Mouse (Mus musculus) kidney, postnatal 0 days (tissue): ENCODE data around the gene Stpg2. TPM values are rescaled to one million over a fixed set of nuclear protein-coding genes. Genes with fewer than 3 reads are reported as not detected.
A peak's percentile ranks its signal among the peaks of the same experiment; 100 is the strongest.

ENCODE experiments used
- ATAC-seq: fragments of 200-750 bp; cut with Nextera tagmentation; replicated peaks from 2 replicates; pipeline ENCODE4 v1.8.0; 2017; ENCODE audit warnings: low read depth, moderate number of reproducible peaks, moderate TSS enrichment, moderate library complexity; ENCODE audit not compliant: low FRiP score
- DNase-seq: peaks from one replicate; pipeline ENCODE4 v3.0.0-alpha.2; 2016; ENCODE audit warnings: low spot score
- H3K27ac ChIP-seq: fragments of 300-500 bp; sonication (generic); 2 replicates; pipeline ENCODE4 v1.5.1; 2014; ENCODE audit warnings: mild to moderate bottlenecking
- H3K27me3 ChIP-seq: fragments of 300-500 bp; sonication (generic); 2 replicates; pipeline ENCODE4 v1.6.1; 2014; ENCODE audit warnings: low read length, mixed read lengths; ENCODE audit not compliant: insufficient read depth
- H3K36me3 ChIP-seq: fragments of 300-500 bp; sonication (generic); 2 replicates; pipeline ENCODE4 v1.6.1; 2014; ENCODE audit warnings: low read length, mixed read lengths; ENCODE audit not compliant: insufficient read depth
- H3K4me1 ChIP-seq: fragments of 300-500 bp; sonication (generic); replicated peaks from 2 replicates; pipeline ENCODE4 v1.6.1; 2014; ENCODE audit warnings: antibody characterized with exemption, low read length, mixed read lengths; ENCODE audit not compliant: insufficient read depth
- H3K4me2 ChIP-seq: fragments of 300-500 bp; sonication (generic); 2 replicates; pipeline ENCODE4 v1.6.1; 2014; ENCODE audit warnings: mild to moderate bottlenecking, low read length, moderate library complexity, mixed read lengths
- H3K4me3 ChIP-seq: fragments of 300-500 bp; sonication (generic); replicated peaks from 2 replicates; pipeline ENCODE4 v1.5.1; 2014; ENCODE audit warnings: low read depth, low read length
- H3K9ac ChIP-seq: fragments of 300-500 bp; sonication (generic); 2 replicates; pipeline ENCODE4 v1.6.1; 2014; ENCODE audit warnings: low read depth, low read length
- H3K9me3 ChIP-seq: fragments of 300-500 bp; sonication (generic); replicated peaks from 2 replicates; pipeline ENCODE4 v1.6.1; 2016; ENCODE audit warnings: low read length, inconsistent platforms, mixed read lengths
- CTCF ChIP-seq: IDR thresholded peaks from 2 replicates; pipeline ENCODE4 v1.5.1; 2016; ENCODE audit warnings: antibody characterized with exemption, low read depth, mild to moderate bottlenecking, moderate library complexity
- WGBS: fragments of 180-500 bp; shearing (Covaris S2); extraction: QIAGEN DNeasy Blood & Tissue Kit; methylation state at CpG from one replicate; pipeline ENCODE4 v1.1.7; 2014; 5-methylcytosine and 5-hydroxymethylcytosine counted together
- polyA plus RNA-seq: library from polyadenylated mRNA; unstranded; fragments of >200 nt; fragmentation: Nextera tagmentation; extraction: Ambion mirVana; gene quantifications from 2 replicates; pipeline ENCODE4 v1.2.1, GENCODE M21; 2015

Stpg2 gene
- polyA plus RNA-seq, 1 experiment from 2014 or later: not detected

- Histone ChIP-seq H3K27ac (no peak overlapping the region), H3K27me3 (no peaks in the 10 kb centered on the region), H3K9ac (no peak overlapping the region), H3K36me3 (no peaks in the 10 kb centered on the region), H3K4me1 (no peaks in the 10 kb centered on the region), H3K9me3 (no peaks in the 10 kb centered on the region), H3K4me3 (no peak overlapping the region), H3K4me2 (no peak overlapping the region)
- no peak for TF ChIP-seq CTCF
- 71% methylated on average over 1 of the region's 1 CpGs for WGBS
- no peak for ATAC-seq
- no peak for DNase-seq
Observed at GRCm38 (mm10) chr3:139191541-139191940, 14.0 kb upstream of the Stpg2 start.

DNA sequence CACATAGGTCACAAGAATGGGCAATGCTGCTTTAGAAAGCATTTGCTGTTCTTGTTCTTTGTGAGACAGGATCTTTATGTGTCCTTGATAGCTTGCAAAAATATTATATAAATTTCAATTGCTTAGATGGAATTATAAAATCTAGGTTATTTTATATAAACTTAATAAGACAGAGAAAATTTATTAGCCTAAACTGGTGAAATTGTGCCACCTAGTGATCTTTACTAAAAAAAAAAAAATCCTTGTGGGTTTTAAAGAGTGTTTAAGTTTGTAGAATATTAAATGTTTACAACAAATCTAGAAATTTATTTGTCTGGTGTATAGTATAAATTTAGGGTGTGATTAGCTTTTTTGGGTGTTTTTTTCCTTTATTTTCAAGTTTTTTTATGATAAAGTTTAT is 11.6 kb upstream of the Stpg2 start:
- no peaks in the 10 kb centered on the region for H3K27me3 ChIP-seq
- H3K4me3 ChIP-seq: no peak overlapping the region
- H3K36me3 ChIP-seq: no peaks in the 10 kb centered on the region
- H3K4me2 ChIP-seq: no peak overlapping the region
- DNase-seq (no peak), ATAC-seq (no peak)
- peak; percentile 24 for TF ChIP-seq CTCF
- H3K9ac ChIP-seq: no peak overlapping the region
- H3K27ac ChIP-seq: no peak overlapping the region
- H3K9me3 ChIP-seq: no peaks in the 10 kb centered on the region
- H3K4me1 ChIP-seq: no peaks in the 10 kb centered on the region

DNA sequence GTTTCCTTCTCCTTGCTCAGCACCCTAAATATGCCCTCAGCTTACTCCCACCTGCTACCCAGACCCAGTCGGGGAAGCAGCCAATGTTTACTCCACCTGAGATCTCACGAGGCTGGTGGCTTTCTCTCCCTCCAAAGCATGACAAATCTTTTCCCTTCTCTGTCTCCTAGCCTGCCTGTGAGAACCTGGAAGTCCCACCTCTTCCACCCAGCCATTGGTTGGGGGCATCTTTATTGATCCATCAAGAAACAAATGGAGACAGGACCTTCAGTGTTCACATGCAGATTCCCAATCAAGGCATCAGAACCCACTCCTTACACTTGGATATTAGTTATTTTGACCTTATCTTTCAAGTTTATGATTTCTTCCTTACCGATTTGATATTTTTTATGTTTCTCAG is 7.1 kb upstream of the Stpg2 start:
- peaks cover 6% of the 10 kb centered on the region; the same call in 1 of the 2 replicates for H3K27me3 ChIP-seq
- no peaks in the 10 kb centered on the region for H3K9me3 ChIP-seq
- H3K4me2 ChIP-seq: no peak overlapping the region
- ATAC-seq (no peak), DNase-seq (no peak)
- no peak for TF ChIP-seq CTCF
- WGBS: 57% methylated on average over 3 of the region's 3 CpGs
- no peak overlapping the region for H3K27ac ChIP-seq
- no peak overlapping the region for H3K4me3 ChIP-seq
- H3K36me3 ChIP-seq: no peaks in the 10 kb centered on the region
- no peaks in the 10 kb centered on the region for H3K4me1 ChIP-seq
- no peak overlapping the region for H3K9ac ChIP-seq

GRCm38 (mm10) chr3:139200324-139200723 is 5.2 kb upstream of the Stpg2 start:
- WGBS: 71% methylated on average over 3 of the region's 3 CpGs
- Histone ChIP-seq H3K9ac (no peak overlapping the region), H3K9me3 (no peaks in the 10 kb centered on the region), H3K4me1 (0 out of 2 replicates have a peak, but pooled peaks cover 3% of the 10 kb centered on the region), H3K4me3 (no peak overlapping the region), H3K36me3 (no peaks in the 10 kb centered on the region), H3K27ac (no peak overlapping the region), H3K4me2 (no peak overlapping the region), H3K27me3 (peaks cover 9% of the 10 kb centered on the region; the same call in 1 of the 2 replicates)
- DNase-seq: no peak
- TF ChIP-seq CTCF: no peak
- no peak for ATAC-seq

DNA sequence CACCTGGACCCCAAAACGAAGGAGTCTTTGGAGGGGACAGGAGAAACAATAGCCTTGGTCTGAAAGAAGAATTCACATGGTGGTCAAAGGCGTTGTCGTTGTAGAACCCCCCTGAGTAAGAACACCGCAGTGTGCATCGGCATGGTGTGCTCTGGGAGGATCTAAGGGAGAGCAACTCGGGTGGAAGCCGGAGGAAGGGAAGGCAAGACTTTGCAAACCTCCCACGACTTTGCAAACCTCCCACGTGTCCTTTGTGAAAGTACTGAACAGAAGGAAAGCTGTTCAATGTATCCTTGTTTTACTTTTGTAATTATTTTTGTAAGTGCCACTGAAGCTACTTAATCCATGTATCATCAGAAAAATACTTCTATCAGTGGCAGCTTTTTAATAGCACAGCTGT is 11.5 kb downstream of the Stpg2 start:
- DNase-seq (no peak), ATAC-seq (no peak)
- Histone ChIP-seq H3K4me2 (no peak overlapping the region), H3K4me1 (no peaks in the 10 kb centered on the region), H3K9me3 (no peaks in the 10 kb centered on the region), H3K27me3 (no peaks in the 10 kb centered on the region), H3K27ac (no peak overlapping the region), H3K9ac (no peak overlapping the region), H3K4me3 (no peak overlapping the region), H3K36me3 (no peaks in the 10 kb centered on the region)
- no peak for TF ChIP-seq CTCF
- WGBS: 38% methylated on average over 9 of the region's 9 CpGs

DNA sequence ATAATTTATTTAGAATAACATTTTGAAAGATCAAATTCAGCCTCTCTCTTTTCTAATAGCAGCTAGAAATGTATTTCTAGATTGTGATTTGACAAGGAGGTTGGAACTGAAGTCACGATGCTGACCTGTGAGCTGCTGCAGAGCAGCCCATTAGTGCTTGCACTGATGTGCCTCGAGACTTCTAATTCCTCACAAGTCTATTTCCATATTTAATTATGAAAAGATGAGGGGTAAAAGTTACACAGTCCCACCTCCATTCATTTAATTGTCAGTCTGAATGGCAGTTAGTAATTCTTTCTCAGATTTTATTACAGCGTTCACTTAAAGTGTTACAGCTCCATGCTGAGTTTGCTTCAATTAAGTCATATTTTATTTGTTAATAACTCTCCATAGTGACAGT is 19.6 kb downstream of the Stpg2 start:
- Histone ChIP-seq H3K4me2 (no peak overlapping the region), H3K4me3 (no peak overlapping the region), H3K9ac (no peak overlapping the region), H3K36me3 (no peaks in the 10 kb centered on the region), H3K27ac (no peak overlapping the region), H3K9me3 (no peaks in the 10 kb centered on the region), H3K27me3 (no peaks in the 10 kb centered on the region), H3K4me1 (no peaks in the 10 kb centered on the region)
- WGBS: 79% methylated on average over 3 of the region's 3 CpGs
- no peak for TF ChIP-seq CTCF
- no peak for ATAC-seq
- DNase-seq: no peak

- no peak overlapping the region for H3K27ac ChIP-seq
- no peaks in the 10 kb centered on the region for H3K4me1 ChIP-seq
- no peaks in the 10 kb centered on the region for H3K36me3 ChIP-seq
- no peak overlapping the region for H3K9ac ChIP-seq
- ATAC-seq (no peak), DNase-seq (no peak)
- TF ChIP-seq CTCF: no peak
- no peak overlapping the region for H3K4me3 ChIP-seq
- no peak overlapping the region for H3K4me2 ChIP-seq
- no peaks in the 10 kb centered on the region for H3K9me3 ChIP-seq
- no peaks in the 10 kb centered on the region for H3K27me3 ChIP-seq
- 49% methylated on average over 4 of the region's 4 CpGs for WGBS
Observed at GRCm38 (mm10) chr3:139226811-139227210, 21.3 kb downstream of the Stpg2 start.
